Mouse (Mus musculus): ENCODE measurements around the gene Ccdc28b. TPM values are rescaled to one million over a fixed set of nuclear protein-coding genes. Genes with fewer than 3 reads are reported as not detected.
A peak's percentile ranks its signal among the peaks of the same experiment; 100 is the strongest.

Ccdc28b gene
- total RNA-seq, 2 experiments from 2014 or later, result 102 to 116 TPM

- no peak for DNase-seq (ENCODE audit: low spot score in 2 of 2)
Measured at GRCm38 (mm10) chr4:129586943-129587342, 36.8 kb downstream of the Ccdc28b start.

DNA sequence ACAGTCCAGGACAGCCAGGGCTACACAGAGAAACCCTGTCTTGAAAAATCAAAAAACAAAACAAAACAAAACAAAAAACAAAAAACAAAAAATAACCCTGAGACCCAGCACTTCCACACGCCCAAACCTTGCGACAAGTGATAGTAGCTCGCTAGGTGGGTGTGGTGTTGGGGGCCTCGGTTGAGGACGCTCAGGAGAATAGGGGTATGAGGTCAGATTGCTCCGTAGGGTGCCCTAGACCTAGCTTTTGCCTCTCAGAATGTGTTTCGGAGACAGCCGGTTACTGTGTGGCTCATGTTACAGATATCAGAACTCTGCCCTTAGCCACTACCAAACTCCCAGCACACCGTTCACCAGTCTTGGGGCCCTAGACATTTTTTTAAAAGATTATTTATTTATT lies 38.0 kb downstream of the Ccdc28b start:
- no peak for DNase-seq (ENCODE audit: low spot score in 2 of 2)

- peak; percentile 86 to 89 for DNase-seq (ENCODE audit: low spot score in 2 of 2)
Measured at GRCm38 (mm10) chr4:129584884-129585608, 38.7 kb downstream of the Ccdc28b start.

DNA sequence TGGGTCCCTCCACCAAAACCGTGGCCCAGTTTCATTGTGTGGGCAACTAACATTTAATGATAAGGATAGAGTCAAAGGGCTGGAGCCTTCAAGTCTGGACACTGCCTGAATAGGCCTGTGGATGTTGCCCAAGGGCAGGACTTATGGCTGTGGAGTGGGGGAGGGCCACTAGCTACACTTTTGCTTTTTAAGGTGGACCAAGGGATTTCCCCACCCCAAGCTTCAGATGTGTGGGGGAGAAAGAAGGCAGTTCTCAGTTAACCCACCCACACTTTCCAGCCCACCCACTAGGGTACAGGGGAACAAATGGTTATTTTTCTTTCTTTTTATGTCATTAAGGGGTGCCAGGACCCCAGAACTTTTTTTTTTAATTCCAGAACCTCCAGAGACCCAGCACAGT lies 39.4 kb downstream of the Ccdc28b start:
- no peak for DNase-seq (ENCODE audit: low spot score in 2 of 2)

DNA sequence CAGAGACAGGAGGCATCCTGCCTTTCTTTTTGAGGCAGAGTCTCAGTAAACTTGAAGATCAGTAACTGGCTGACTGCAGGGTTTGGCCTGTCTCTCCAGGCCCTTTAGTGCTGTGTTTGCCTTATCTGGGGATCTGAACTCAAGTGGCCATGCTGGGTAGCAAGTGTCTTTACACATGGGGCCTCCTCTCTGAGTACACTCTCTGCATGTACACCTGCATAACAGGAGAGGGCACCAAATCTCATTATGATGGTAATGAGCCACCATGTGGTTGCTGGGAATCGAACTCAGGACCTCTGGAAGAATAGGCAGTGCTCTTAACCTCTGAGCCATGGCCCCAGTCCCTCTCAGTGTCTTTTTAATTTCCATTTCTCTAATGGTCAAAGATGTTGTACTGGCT lies 41.5 kb downstream of the Ccdc28b start:
- no peak for DNase-seq (ENCODE audit: low spot score in 2 of 2)

DNA sequence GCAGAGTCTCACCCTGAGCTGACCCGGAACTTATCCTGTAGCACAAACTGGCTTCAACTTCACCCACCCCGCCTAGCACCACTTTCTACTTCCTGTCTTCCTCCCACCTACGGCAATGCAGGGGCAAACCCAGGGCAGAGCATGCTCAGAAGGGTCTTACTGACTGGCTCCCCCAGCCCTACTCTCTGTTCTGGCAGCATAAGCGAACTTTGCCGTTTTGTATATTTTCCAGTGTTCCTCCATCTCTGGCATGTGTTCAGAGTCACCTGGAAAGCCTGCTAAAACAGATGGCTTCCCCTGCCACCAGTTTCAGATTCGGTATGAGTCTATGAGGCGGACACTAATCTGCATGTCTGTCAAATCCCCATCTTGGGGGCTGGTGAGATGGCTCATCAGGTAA lies 43.4 kb downstream of the Ccdc28b start:
- peak in 1 of 2 experiments; percentile 26 for DNase-seq (ENCODE audit: low spot score in 2 of 2)

GRCm38 (mm10) chr4:129578466-129578865 lies 45.3 kb downstream of the Ccdc28b start, which contains the start of gene Fam167b:
Fam167b (minus strand) TSS chr4:129578549.
- no peak for DNase-seq (ENCODE audit: low spot score in 2 of 2)

GRCm38 (mm10) chr4:129577688-129578087 lies 46.1 kb downstream of the Ccdc28b start:
- no peak for DNase-seq (ENCODE audit: low spot score in 2 of 2)

- peak; percentile 53 to 61 for DNase-seq (ENCODE audit: low spot score in 2 of 2)
Measured at GRCm38 (mm10) chr4:129576863-129577491, 46.8 kb downstream of the Ccdc28b start.

DNA sequence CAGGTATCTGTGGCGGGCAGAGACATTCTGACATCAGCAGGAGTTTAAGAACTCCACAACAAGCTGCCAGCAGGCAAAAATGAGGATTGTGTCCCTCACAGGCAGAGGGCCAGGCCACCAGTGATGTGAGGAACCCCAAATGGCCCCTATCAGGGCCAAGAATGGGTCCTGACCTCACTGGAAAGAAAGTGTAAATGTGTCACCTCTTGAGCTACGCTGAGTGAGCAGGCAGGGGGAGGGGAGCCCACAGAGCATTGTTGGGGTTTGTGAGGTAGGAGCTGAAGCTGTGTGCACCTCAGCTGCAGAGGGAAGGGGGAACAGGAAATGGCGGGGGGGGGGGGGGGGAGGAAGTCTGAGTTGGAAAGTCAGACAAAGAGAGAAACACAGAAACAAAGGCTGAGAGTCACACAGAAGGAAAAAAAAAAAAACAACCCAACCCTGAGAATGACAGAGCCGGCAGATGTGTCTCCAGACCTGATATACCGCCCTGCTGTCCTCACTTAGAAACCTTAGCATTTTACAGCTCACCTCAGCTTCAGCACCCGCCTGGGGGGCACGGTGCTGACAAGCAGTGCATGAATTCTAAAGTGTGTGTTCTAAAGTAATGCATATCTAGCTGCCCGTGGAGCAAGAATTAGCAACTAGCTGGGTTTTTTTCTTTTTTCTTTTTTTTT lies 48.4 kb downstream of the Ccdc28b start:
- no peak for DNase-seq (ENCODE audit: low spot score in 2 of 2)

GRCm38 (mm10) chr4:129573430-129573829 lies 50.3 kb downstream of the Ccdc28b start, which contains the start of gene Lck:
Lck (minus strand) TSS chr4:129573641.
- DNase-seq (ENCODE audit: low spot score in 2 of 2), result no peak

DNA sequence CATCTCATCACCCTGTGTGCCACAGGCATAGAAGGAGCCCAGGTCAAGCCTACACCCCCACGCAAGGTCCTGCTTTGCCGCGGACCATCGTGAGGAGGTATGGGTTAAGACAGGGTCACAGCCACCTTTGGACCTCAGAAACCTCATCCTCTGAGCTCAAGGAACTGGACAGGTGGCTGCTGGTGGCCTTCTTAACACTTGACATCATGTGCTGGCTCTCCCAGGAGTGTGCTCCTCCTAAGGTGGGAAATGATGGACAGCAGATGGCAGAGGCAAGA lies 50.7 kb downstream of the Ccdc28b start:
- no peak for DNase-seq (ENCODE audit: low spot score in 2 of 2)

- DNase-seq (ENCODE audit: low spot score in 2 of 2), result no peak
Measured at GRCm38 (mm10) chr4:129572236-129573092, 51.3 kb downstream of the Ccdc28b start.

DNA sequence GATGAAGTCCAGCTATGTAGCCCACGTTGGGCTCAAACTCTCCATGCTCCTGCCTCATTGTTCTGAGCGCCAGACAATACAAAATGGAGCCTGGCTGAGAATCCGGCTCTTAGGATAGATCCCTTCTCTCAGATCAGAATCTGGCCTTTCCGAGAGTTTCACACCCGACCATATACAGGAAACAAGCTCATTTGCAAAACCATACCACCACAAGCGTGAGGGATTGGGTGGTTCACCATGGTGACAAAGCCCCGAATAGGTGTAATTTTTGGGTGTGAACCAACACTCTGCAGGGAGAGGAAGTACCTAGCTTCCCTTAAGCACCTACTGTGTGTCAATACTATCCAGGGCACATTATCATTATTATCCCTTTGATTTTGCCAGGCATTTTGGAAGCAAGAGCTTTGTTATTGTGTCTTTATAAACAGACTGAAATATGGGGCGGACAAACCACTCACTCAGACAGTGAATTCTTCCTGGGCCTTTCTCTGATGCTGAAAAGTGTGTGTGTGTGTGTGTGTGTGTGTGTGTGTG lies 52.1 kb downstream of the Ccdc28b start:
- no peak for DNase-seq (ENCODE audit: low spot score in 2 of 2)

DNA sequence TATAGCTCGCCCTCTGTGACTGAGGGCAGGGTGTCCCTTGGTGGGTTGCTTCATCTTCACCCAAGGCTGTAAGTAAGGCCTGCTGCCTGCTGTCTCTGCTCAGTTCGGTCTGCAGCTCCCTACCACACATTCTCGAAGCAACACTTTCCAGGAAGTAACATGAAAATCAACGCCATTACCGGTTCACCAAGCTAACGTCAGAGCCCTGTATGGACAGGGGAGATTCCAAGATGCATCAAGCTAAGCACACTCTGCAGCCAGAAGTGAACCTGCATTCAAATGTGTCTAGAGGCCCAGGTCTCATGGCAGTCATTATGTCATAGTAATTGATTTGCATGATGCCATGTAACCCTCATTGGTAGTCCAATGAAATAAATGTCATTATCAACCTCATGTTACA lies 53.7 kb downstream of the Ccdc28b start:
- no peak for DNase-seq (ENCODE audit: low spot score in 2 of 2)

Other genes starting within 250 kb of the Ccdc28b start
- 1 to 10 TPM; 6.1 to 6.3 TPM for gene Zbtb8a, start 245.8 kb downstream of the Ccdc28b start, total RNA-seq (2021)
- 1 to 10 TPM; 4.0 to 5.0 TPM for gene Zbtb8b, start 183.1 kb downstream of the Ccdc28b start, total RNA-seq (2021)
- 10 to 100 TPM; 52.2 to 54.2 TPM for gene Bsdc1, start 162.4 kb downstream of the Ccdc28b start, total RNA-seq (2021)
- not detected for gene Tssk3, start 132.9 kb downstream of the Ccdc28b start, total RNA-seq (2021)
- gene Fam229a, start 132.8 kb downstream of the Ccdc28b start, total RNA-seq (2021), result under 1 TPM in 1 of 2 experiments, not detected in 1; 0.72 TPM
- gene Marcksl1, start 110.4 kb downstream of the Ccdc28b start, total RNA-seq (2021), result 100 to 1,000 TPM; 372 to 379 TPM
- gene Hdac1, start 81.2 kb downstream of the Ccdc28b start, total RNA-seq (2021), result 10 to 100 TPM; 36.4 to 44.6 TPM
- gene Lck, start 50.3 kb downstream of the Ccdc28b start, total RNA-seq (2021), result 1 to 10 TPM; 4.0 to 4.4 TPM
- under 1 TPM in 1 of 2 experiments, not detected in 1; 0.37 TPM for gene Fam167b, start 45.4 kb downstream of the Ccdc28b start, total RNA-seq (2021)
- 100 to 1,000 TPM; 121 to 128 TPM for gene Eif3i, start 23.3 kb downstream of the Ccdc28b start, total RNA-seq (2021)
- 10 to 100 TPM; 86.1 to 90.9 TPM for gene Tmem234, start 23.3 kb downstream of the Ccdc28b start, total RNA-seq (2021)
- 1 to 10 TPM; 3.4 to 4.4 TPM for gene Dcdc2b, start 9.7 kb downstream of the Ccdc28b start, total RNA-seq (2021)
- 10 to 100 TPM; 31.3 to 35.7 TPM for gene Iqcc, start 4.8 kb downstream of the Ccdc28b start, total RNA-seq (2021)
- gene Txlna, start 17.1 kb upstream of the Ccdc28b start, total RNA-seq (2021), result 10 to 100 TPM; 39.8 to 46.9 TPM
- gene Kpna6, start 48.8 kb upstream of the Ccdc28b start, total RNA-seq (2021), result 10 to 100 TPM; 88.9 to 93.4 TPM
- 10 to 100 TPM; 12.8 to 15.2 TPM for gene Tmem39b, start 72.9 kb upstream of the Ccdc28b start, total RNA-seq (2021)
- 10 to 100 TPM; 83.3 to 85.6 TPM for gene Khdrbs1, start 118.4 kb upstream of the Ccdc28b start, total RNA-seq (2021)
- gene Ptp4a2, start 187.3 kb upstream of the Ccdc28b start, total RNA-seq (2021), result 100 to 1,000 TPM; 123 to 132 TPM

Data from layer of hippocampus, postnatal 14 days (tissue).